Mouse (Mus musculus) gastrocnemius, postnatal 25 days (tissue): ENCODE measurements around the gene Relt. TPM values are rescaled to one million over a fixed set of nuclear protein-coding genes. Genes with fewer than 3 reads are reported as not detected.
"Not testable (repeated sequence)": the region's sequence is repeated elsewhere in the genome, so short reads cannot be mapped to it uniquely, and the experiment has no call there.

Experiments
- DNase-seq: peaks from one replicate; pipeline ENCODE4 v3.0.0; 2022
- total RNA-seq, 2 experiments: library from RNA; stranded (reverse); gene quantifications; 1 replicate in 1 of 2; 2 replicates in 1 of 2; pipeline ENCODE4 v1.2.3; 2021

Gene Relt
- total RNA-seq, 2 experiments from 2014 or later = 11.3 to 13.4 TPM

GRCm38 (mm10) chr7:100875822-100876221, 12.6 kb upstream of the Relt start:
- no peak for DNase-seq

GRCm38 (mm10) chr7:100873197-100873596, 10.0 kb upstream of the Relt start:
- no peak for DNase-seq

- DNase-seq = no peak
Observed at GRCm38 (mm10) chr7:100871892-100872291, 8.6 kb upstream of the Relt start.

GRCm38 (mm10) chr7:100871355-100871754, 8.1 kb upstream of the Relt start:
- no peak for DNase-seq

GRCm38 (mm10) chr7:100869877-100870629, 6.8 kb upstream of the Relt start:
- no peak for DNase-seq

GRCm38 (mm10) chr7:100868551-100868950, 5.3 kb upstream of the Relt start:
- DNase-seq = no peak

DNA sequence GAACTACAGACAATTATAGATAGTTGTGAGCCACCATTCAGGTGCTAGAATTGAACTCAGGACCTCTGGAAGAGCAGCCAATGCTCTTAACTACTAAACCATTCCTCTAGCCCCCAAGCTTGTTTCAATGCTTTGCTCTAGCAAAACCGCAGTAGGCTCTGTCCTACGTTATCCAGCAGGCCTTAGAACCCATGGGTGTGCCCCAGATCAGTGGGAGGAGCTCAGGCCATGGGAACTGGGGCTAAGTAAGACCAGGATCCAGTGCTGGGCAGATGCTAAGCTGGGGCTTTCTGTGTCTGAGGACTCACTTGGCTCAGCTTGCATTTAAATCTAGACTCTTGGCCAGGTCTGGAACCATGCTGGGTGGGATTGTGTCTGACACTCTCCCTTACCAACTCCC, 4.3 kb upstream of the Relt start:
- DNase-seq = no peak

DNA sequence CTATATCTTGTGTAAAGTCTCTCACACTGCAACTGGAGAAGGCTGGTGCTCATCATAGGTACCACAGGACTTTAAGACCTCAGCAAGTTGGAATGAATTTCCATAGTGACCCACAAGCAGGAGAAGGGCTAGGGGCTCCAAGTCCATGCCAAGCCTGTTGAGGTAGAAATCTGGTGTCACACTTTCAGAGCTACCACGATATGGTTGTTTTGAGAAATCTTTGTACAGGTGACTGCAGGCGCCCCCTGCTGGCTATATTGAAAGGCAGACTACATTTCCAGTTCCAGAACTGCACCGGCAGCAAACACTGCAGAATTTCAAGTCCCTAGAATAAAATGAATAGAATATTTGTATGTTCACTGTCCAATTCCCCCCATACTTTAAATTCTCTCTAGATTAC, 3.4 kb upstream of the Relt start:
- no peak for DNase-seq

GRCm38 (mm10) chr7:100862353-100862752, 893 bp downstream of the Relt start:
- no peak for DNase-seq

- DNase-seq = peak; percentile 58
Observed at GRCm38 (mm10) chr7:100861209-100861608, 2.0 kb downstream of the Relt start.

- no peak for DNase-seq
Observed at GRCm38 (mm10) chr7:100860450-100860849, 2.8 kb downstream of the Relt start.

DNA sequence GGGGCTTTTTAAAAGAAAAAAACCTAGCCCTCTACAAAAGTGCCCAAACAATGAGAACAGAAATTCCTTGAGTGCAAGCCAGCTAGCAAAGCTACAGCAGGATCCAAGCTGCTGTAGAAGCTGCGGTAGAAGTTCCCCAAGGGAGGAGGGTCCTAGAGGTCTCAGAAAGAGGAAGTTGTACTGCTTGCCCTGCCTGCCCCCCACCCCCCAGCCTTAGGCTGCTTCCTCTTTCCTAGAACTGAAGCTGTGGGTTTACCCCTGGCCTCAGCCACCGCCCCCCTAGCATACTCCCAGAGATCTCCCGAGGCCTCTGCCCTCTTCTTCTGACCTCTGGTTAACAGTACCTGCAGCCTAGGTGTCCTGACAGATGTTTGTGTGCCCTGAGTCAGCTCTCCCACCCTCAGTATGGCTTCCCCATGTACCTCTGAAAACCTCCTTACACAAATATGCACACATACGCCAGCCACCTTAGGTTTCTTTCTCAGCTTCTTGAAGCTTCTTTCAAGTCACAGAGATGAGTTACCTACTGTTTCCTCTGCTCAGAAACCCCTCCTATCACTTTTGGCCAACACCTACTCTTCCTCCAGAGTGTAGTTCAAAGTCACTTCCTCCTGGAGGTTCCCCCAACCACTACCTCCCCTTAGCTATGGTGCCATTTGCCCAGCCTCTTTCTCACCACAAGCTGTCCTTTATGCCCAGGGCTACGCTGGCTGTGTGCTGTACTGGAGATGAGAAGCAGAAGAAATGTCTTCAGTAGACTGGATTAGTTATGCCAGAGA, 7.3 kb downstream of the Relt start:
- DNase-seq = peak; percentile 61

DNA sequence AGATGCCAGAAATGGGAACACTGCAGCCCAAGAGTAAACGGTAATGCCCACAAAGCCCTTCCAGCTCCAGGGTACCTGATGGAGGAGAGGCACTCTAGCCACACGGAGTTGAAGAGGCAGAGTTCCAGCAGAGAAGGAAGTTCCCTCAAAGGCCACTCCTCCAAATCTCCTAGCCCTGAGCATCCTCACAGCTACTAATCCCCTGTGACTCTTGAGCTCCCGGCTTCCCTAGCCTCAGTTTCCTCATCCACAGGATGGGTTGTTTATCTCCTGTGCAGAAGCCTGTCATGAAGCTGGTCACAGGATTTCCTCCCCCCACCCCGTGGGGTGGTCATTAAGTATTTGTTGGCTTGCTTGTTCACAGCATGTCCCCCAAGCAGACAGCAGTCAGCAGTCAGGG, 7.9 kb downstream of the Relt start:
- no peak for DNase-seq

- DNase-seq = no peak
Observed at GRCm38 (mm10) chr7:100854861-100855260, 8.4 kb downstream of the Relt start.

- DNase-seq = peak; percentile 68
Observed at GRCm38 (mm10) chr7:100854137-100854814, 9.0 kb downstream of the Relt start.

- DNase-seq = no peak
Observed at GRCm38 (mm10) chr7:100853396-100853795, 9.8 kb downstream of the Relt start.

GRCm38 (mm10) chr7:100851481-100852356, 11.5 kb downstream of the Relt start:
- peak; percentile 47 for DNase-seq

DNA sequence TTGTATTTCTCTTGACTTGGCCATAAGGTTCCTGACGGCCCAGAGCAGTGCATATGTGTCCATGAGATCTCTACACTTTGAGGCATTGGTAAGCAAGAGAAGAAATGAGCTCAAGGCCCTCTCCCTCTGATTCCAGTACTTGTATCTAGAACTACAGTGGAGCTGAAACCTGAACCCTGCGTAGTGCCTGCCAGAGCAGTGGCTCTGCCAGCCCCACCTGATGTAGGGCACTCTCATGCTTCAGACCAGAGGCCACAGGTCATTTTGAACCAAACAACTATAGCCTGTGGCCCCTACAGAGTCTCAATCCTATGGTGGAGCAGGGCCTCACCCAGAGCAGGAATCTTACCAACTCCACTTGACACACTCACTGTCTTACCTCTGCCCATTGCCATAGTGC, 13.7 kb downstream of the Relt start:
- DNase-seq = peak; percentile 41

- peak; percentile 40 for DNase-seq
Observed at GRCm38 (mm10) chr7:100848744-100849143, 14.5 kb downstream of the Relt start.

GRCm38 (mm10) chr7:100847131-100847530, 16.1 kb downstream of the Relt start:
- no peak for DNase-seq

DNA sequence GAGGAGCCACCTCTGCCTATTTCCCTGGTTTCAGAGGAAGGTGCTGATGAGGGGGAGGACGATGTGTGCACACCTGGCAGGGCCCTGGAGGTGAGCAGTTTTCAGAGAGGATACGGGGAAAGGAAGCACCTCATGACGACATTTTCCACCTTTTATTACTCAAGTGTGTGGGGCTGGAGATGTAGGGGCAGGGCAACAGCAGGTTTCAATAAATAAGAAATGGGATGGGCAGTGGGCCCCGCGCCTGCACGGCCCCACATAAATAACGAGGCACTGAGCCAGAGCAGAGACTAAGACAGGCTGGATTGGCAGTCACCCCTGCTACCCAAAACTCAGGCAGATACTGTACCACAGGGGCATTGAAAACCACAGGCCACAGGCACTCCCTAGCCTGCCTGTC, 17.2 kb downstream of the Relt start:
- not testable (repeated sequence) for DNase-seq

DNA sequence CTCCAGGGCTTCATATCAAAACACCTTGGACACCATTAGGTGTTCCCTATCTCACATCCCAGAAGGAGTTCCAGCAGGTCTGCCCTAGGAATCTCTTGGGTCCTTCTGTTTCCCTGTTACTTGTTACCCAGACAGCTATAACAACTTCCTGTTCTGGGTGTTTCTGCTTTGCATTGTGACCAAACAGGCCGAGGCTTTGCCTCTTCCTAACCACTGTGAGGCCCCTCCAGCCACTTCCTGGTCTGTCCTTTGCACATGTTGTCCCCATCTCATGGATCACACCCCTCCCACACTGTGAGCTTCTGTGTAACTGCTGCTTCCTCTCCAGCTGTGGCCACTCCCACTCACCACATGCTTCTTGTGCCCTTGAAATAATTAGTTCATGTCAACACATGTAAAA, 17.8 kb downstream of the Relt start:
- DNase-seq = peak; percentile 61
